Mouse (Mus musculus) lung, embryonic 16.5 days (tissue): Measurements from ENCODE around the gene Shkbp1. TPM values are rescaled to one million over a fixed set of nuclear protein-coding genes. Genes with fewer than 3 reads are reported as not detected.
A peak's percentile ranks its signal among the peaks of the same experiment; 100 is the strongest.

Source experiments
- ATAC-seq: fragments of 200-750 bp; cut with Nextera tagmentation; 2 replicates; pipeline ENCODE4 v1.8.0; 2017; ENCODE audit warnings: low read depth, mild to moderate bottlenecking, moderate library complexity
- H3K27ac ChIP-seq: fragments of 300-500 bp; sonication (generic); 2 replicates; pipeline ENCODE4 v1.5.1; 2014; ENCODE audit warnings: mild to moderate bottlenecking, control low read depth, low read length
- H3K27me3 ChIP-seq: fragments of 300-500 bp; sonication (generic); 2 replicates; pipeline ENCODE4 v1.6.1; 2014; ENCODE audit warnings: low read depth, low read length, mixed read lengths; ENCODE audit not compliant: control insufficient read depth, insufficient read depth
- H3K36me3 ChIP-seq: fragments of 300-500 bp; sonication (generic); 2 replicates; pipeline ENCODE4 v1.6.1; 2014; ENCODE audit warnings: low read length; ENCODE audit not compliant: control insufficient read depth, insufficient read depth
- H3K4me1 ChIP-seq: fragments of 300-500 bp; sonication (generic); replicated peaks from 2 replicates; pipeline ENCODE4 v1.6.1; 2014; ENCODE audit warnings: low read length, mixed read lengths; ENCODE audit not compliant: control insufficient read depth, insufficient read depth
- H3K4me2 ChIP-seq: fragments of 300-500 bp; sonication (generic); 2 replicates; pipeline ENCODE4 v1.6.1; 2014; ENCODE audit warnings: low read depth, low read length, control low read depth
- H3K4me3 ChIP-seq: fragments of 300-500 bp; sonication (generic); 2 replicates; pipeline ENCODE4 v1.5.1; 2014; ENCODE audit warnings: mild to moderate bottlenecking, low read length, control low read depth
- H3K9ac ChIP-seq: fragments of 300-500 bp; sonication (generic); 2 replicates; pipeline ENCODE4 v1.6.1; 2014; ENCODE audit warnings: low read length, control low read depth
- H3K9me3 ChIP-seq: fragments of 300-500 bp; sonication (generic); 2 replicates; pipeline ENCODE4 v1.6.1; 2016; ENCODE audit warnings: low read length; ENCODE audit not compliant: control insufficient read depth
- WGBS: fragments of 180-500 bp; shearing (Covaris S2); extraction: QIAGEN DNeasy Blood & Tissue Kit; methylation state at CpG from one replicate; pipeline ENCODE4 v1.1.7; 2014; 5-methylcytosine and 5-hydroxymethylcytosine counted together
- polyA plus RNA-seq: library from polyadenylated mRNA; unstranded; fragments of >200 nt; fragmentation: Nextera tagmentation; extraction: Ambion mirVana; gene quantifications from 2 replicates; pipeline ENCODE4 v1.2.1, GENCODE M21; 2015

Shkbp1 gene
- polyA plus RNA-seq, 1 experiment from 2014 or later = 46.2 TPM

DNA sequence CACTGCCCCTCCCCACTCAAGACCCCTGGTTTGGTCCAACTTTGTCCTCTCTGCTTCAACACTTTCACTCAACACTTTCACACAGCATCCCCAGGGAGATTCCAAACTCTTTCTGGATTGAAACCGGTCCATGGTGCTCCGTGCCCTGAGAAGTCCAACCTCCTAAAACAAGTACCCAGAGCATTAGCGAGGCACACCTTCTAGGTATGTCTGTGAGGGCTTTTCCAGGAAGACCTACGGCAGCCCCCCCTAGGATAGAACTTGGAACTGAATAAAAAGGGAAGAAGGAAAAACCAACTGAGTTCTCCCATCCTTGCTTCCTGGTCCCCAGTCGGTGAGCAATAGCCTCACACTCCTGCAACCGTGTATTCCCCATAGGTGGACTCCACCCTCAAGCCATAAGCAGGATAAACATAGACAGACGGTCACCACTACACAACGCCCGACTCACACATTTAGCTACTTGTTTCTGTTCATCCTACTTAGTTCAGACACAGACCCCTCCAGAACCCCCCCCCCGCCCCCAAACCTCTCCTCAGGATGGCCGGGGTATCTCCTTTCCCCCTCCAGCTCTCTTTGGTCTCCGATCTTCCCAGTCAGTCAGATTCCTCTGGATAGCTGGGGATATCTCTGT is 44.1 kb downstream of the Shkbp1 start:
- H3K9ac ChIP-seq = no peak overlapping the region
- peaks cover 22% of the 10 kb centered on the region for H3K36me3 ChIP-seq
- H3K9me3 ChIP-seq = peaks cover 8% of the 10 kb centered on the region
- H3K4me2 ChIP-seq = no peak overlapping the region
- 83% methylated on average over 12 of the region's 12 CpGs for WGBS
- H3K4me3 ChIP-seq = no peak overlapping the region
- no peak overlapping the region for H3K27ac ChIP-seq
- no peaks in the 10 kb centered on the region for H3K27me3 ChIP-seq
- no peak for ATAC-seq
- H3K4me1 ChIP-seq = peaks cover 20% of the 10 kb centered on the region

DNA sequence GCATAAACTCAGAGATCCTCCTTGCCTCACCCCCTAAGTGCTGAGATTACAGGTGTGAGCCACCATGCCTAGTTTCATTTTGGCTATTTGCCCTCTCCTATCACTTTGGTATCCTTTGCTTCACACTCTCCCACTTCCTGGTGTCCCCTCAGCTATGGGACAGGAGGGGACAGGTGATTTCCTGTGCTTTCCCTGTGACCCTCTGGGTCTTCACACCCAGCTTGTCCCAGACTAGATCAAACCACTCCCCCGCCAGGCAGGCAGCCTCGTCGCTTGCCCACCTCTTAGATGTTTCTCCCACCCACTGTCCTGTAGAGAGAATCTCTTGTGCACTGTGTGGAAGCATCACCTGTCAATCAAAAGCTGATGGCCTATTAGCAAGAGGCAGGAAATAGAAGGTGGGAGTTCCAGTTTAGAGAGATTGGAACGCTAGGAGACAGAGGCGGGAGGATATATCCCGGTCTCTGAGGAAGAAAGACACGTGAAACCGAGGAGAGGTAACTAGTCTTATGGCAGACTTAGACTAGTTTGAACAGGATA is 44.8 kb downstream of the Shkbp1 start:
- peaks cover 8% of the 10 kb centered on the region for H3K9me3 ChIP-seq
- 51% methylated on average over 8 of the region's 8 CpGs for WGBS
- peak overlapping the region; percentile 59; the same call in 1 of the 2 replicates for H3K4me2 ChIP-seq
- H3K4me1 ChIP-seq = peaks cover 20% of the 10 kb centered on the region
- peaks cover 21% of the 10 kb centered on the region for H3K36me3 ChIP-seq
- no peak overlapping the region for H3K4me3 ChIP-seq
- no peak overlapping the region; the same call in 1 of the 2 replicates for H3K9ac ChIP-seq
- H3K27me3 ChIP-seq = no peaks in the 10 kb centered on the region
- ATAC-seq = 0 out of 2 replicates have a peak, but pooled peaks have one; percentile 2
- peak overlapping the region; percentile 83 for H3K27ac ChIP-seq

DNA sequence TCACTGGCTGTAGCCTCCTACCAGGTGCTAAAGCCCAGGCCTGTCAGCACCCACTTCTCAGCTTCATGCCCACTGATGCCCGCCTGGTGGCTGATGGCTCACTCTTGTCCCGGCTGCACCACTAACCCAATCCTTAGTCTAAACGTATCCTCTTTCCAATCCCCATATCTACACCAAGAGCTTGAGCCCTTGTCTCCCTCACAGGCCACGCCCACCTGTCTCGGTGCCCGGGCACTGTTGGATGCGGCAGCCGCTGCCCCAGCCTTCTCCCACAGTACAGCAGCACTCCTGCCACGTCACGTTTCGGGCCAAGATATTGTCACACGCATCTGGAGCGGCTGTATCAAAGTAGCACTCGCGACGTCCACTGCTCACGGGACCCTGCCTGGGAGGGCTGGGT is 45.5 kb downstream of the Shkbp1 start:
- H3K4me3 ChIP-seq = peak overlapping the region; percentile 37
- H3K27me3 ChIP-seq = no peaks in the 10 kb centered on the region
- H3K9me3 ChIP-seq = peaks cover 8% of the 10 kb centered on the region
- H3K4me2 ChIP-seq = peak overlapping the region; percentile 59
- H3K27ac ChIP-seq = peak overlapping the region; percentile 83
- peaks cover 21% of the 10 kb centered on the region for H3K36me3 ChIP-seq
- WGBS = 12% methylated on average over 17 of the region's 17 CpGs
- H3K4me1 ChIP-seq = peaks cover 20% of the 10 kb centered on the region
- H3K9ac ChIP-seq = peak overlapping the region; percentile 50
- ATAC-seq = peak; percentile 35

DNA sequence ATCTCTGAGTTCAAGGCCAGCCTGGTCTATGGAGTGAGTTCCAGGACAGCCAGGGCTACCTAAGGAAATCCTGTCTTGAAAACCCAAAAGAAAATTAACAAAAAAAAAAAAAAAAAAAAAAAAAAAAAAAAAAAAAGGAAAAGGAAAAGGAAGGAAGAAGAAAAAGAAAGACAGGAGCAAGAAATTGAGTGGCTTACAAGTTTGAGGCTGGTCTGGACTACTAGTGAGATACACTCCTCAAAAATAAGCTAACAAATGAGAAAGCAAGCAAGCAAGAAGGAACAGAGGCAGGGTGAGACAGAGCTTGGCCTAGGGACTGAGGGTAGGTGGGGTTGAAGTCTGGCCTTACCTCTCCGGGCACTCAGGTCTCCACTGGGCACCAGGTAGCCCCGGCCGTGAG is 46.0 kb downstream of the Shkbp1 start:
- Histone ChIP-seq H3K9ac (peak overlapping the region; percentile 50; the same call in 1 of the 2 replicates), H3K27ac (peak overlapping the region; percentile 83), H3K9me3 (peaks cover 8% of the 10 kb centered on the region), H3K36me3 (peaks cover 21% of the 10 kb centered on the region), H3K27me3 (no peaks in the 10 kb centered on the region), H3K4me3 (peak overlapping the region; percentile 37; the same call in 1 of the 2 replicates), H3K4me1 (peaks cover 20% of the 10 kb centered on the region), H3K4me2 (peak overlapping the region; percentile 59; the same call in 1 of the 2 replicates)
- no peak for ATAC-seq
- 52% methylated on average over 3 of the region's 3 CpGs for WGBS

DNA sequence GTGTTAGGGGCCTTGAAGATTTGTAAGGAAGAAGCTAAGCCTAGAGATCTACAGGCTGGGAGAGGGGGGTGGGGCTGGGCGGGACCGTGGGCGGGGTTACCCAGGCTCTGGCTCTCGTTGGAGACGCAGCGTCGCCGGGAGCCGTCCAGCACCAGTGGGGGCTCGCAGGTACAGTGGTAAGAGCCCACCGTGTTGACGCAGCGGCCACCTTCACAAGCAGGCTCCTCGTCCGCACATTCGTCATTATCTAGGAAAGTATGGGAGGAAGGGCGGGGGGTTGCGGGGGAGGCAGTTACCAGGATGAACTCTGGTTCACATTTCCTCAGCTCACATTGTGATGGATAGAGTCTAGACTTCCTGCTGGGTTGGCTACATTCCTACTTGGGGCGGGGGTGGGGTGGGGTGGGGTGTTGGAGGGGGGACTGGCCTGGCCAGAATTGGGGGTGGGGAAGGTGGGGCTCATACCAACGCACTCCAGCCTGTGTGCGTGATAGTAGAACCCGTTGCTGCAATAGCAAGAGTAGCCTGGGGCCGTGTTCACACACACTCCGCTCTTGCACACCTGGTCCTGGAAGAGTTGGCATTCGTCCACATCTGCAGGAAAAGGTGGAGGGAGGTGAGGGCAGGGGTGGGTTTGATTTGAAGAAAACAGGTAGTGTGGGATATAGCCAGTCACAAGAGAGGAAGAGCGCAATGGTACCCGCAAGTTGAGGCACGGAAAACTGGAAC is 46.8 kb downstream of the Shkbp1 start:
- peak overlapping the region; percentile 60 for H3K4me2 ChIP-seq
- H3K36me3 ChIP-seq = peaks cover 14% of the 10 kb centered on the region
- WGBS = 11% methylated on average over 28 of the region's 28 CpGs
- peak; percentile 72 for ATAC-seq
- H3K9me3 ChIP-seq = peaks cover 1% of the 10 kb centered on the region; the same call in 1 of the 2 replicates
- H3K27me3 ChIP-seq = no peaks in the 10 kb centered on the region
- peak overlapping the region; percentile 47 for H3K4me3 ChIP-seq
- H3K27ac ChIP-seq = peak overlapping the region; percentile 77
- peak overlapping the region; percentile 31; the same call in 1 of the 2 replicates for H3K9ac ChIP-seq
- peaks cover 20% of the 10 kb centered on the region for H3K4me1 ChIP-seq

DNA sequence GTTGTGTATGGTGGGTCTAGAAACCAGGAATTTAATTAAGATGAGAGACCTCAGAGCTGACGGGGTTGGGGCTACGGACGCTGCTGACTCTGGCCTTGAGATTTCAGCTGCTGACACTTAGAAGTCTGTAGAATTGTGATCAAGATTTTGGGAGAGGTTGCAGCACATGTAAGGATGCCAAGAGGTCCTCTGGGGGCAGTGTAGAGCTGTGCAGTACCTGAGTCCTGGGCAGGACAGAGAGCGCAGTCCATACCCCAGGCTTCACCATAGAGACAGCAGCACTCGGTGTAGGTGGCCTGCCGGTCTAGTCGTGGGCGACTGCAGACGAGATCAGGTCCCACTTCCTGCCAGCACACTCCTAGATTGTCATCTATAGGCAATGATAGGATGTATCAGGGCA is 48.3 kb downstream of the Shkbp1 start:
- no peak overlapping the region for H3K4me3 ChIP-seq
- no peaks in the 10 kb centered on the region for H3K27me3 ChIP-seq
- ATAC-seq = no peak
- H3K27ac ChIP-seq = no peak overlapping the region
- no peaks in the 10 kb centered on the region for H3K9me3 ChIP-seq
- 75% methylated on average over 9 of the region's 9 CpGs for WGBS
- H3K9ac ChIP-seq = no peak overlapping the region
- H3K4me2 ChIP-seq = no peak overlapping the region
- H3K4me1 ChIP-seq = peaks cover 20% of the 10 kb centered on the region
- H3K36me3 ChIP-seq = peaks cover 2% of the 10 kb centered on the region

DNA sequence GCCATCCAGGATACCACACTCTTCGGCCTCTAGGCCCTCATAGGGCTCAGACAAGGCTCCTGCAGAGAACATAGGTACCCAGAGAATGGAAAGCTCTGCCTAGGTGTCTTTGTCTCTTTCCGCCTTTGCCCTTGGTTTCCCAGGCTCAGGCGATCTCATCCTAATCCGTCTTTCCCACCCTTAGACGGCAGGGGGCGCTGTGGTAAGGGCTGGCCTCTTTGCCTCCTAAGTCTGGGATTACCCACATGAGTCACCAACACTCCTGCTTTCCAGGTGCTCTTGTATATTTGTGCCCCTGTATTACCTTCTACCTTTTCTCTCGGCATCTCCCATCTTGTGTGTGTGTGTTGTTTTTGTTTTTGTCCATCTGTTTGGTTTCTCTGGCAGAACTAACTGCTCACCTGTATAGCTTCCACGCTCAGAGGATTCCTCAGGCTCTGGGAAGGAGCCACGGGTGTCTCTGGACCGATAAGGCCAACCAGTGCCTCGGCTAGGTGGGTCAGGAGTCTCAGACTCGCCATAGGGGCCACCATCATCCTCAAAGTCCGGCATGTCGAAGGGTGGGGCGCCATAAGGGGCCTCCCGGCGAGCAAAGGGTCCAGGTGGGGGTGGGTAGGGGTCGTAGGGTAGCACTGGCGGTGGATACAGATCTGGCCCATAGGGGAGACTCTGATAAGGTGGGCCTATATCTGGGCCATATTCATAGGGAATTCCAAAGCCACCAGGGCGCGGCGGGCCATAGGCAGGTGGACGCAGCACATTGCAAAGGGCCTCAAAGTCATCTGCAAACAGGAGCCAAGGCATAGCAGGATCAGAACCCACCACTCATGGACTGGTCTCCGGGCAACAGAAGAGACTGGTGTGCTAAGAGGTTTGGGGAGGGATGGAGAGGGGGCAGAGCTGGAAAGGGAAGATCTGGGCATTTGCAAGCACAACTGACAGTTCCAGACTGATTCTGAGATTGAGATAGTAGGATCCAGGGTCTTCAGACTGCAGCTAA is 49.4 kb downstream of the Shkbp1 start:
- Histone ChIP-seq H3K9ac (no peak overlapping the region), H3K27me3 (no peaks in the 10 kb centered on the region), H3K4me3 (no peak overlapping the region), H3K4me1 (peaks cover 23% of the 10 kb centered on the region), H3K9me3 (no peaks in the 10 kb centered on the region), H3K4me2 (no peak overlapping the region), H3K36me3 (peaks cover 2% of the 10 kb centered on the region), H3K27ac (no peak overlapping the region)
- no peak for ATAC-seq
- WGBS = 74% methylated on average over 24 of the region's 24 CpGs

DNA sequence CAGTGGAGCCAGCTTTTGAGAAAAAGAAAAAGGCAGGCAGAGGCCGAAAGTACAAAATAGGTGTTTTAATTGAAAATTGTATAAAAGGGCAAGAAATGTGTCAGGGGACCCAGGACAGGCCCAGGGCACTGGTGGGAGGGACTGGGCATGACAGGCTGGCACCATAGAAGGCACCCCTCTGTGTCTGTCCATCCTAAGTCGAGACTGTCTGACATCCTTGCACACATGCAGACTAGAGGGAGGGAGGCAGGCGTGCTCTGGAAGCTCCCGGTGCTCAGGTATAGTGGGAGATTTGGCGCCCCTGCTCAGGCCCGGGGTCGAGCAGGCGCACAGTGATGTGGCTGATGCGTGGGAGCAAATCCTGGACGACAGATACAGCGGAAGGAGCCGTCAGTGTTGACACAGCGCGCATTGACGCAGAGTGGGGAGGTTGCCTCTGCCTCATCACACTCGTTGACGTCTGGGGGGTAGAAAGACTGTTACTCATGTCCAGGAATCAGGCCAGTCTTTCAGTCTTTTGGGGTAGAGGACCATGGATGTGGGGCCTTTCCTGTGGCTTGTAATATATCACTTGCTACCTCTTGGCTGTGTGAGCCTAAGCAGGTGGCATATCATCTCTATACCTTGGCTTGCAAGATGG is 50.6 kb downstream of the Shkbp1 start:
- H3K4me1 ChIP-seq = peaks cover 17% of the 10 kb centered on the region
- 73% methylated on average over 17 of the region's 17 CpGs for WGBS
- H3K36me3 ChIP-seq = peaks cover 2% of the 10 kb centered on the region
- no peaks in the 10 kb centered on the region for H3K9me3 ChIP-seq
- no peak for ATAC-seq
- no peak overlapping the region for H3K27ac ChIP-seq
- H3K4me2 ChIP-seq = no peak overlapping the region
- no peaks in the 10 kb centered on the region for H3K27me3 ChIP-seq
- no peak overlapping the region for H3K9ac ChIP-seq
- H3K4me3 ChIP-seq = no peak overlapping the region
